Mouse (Mus musculus): ENCODE measurements around the gene Baz1b. TPM values are rescaled to one million over a fixed set of nuclear protein-coding genes. Genes with fewer than 3 reads are reported as not detected.
"Not testable (repeated sequence)": the region's sequence is repeated elsewhere in the genome, so short reads cannot be mapped to it uniquely, and the experiment has no call there.

Gene Baz1b
- polyA plus RNA-seq, 1 experiment from 2014 or later: 68.8 TPM

- Histone ChIP-seq H3K27ac (ENCODE audit: low read depth, low read length) (no peak overlapping the region), H3K27me3 (ENCODE audit: control insufficient read depth, insufficient read depth, low read length) (no peaks in the 10 kb centered on the region), H3K36me3 (ENCODE audit: control insufficient read depth, insufficient read depth, low read length) (peaks cover 84% of the 10 kb centered on the region), H3K4me3 (ENCODE audit: low read length) (no peak overlapping the region), H3K9ac (ENCODE audit: low read depth, low read length) (no peak overlapping the region), H3K9me3 (ENCODE audit: control insufficient read depth, low read length) (no peaks in the 10 kb centered on the region), H3K4me1 (ENCODE audit: control insufficient read depth, insufficient read depth, low read length) (no peaks in the 10 kb centered on the region), H3K4me2 (replicated peaks; ENCODE audit: low read depth, low read length) (no peak overlapping the region)
- ATAC-seq (ENCODE audit: low FRiP score, low TSS enrichment): no peak
- WGBS: 61% methylated on average over 3 of the region's 3 CpGs
Observed at GRCm38 (mm10) chr5:135202763-135203162, 15.7 kb downstream of the Baz1b start.

DNA sequence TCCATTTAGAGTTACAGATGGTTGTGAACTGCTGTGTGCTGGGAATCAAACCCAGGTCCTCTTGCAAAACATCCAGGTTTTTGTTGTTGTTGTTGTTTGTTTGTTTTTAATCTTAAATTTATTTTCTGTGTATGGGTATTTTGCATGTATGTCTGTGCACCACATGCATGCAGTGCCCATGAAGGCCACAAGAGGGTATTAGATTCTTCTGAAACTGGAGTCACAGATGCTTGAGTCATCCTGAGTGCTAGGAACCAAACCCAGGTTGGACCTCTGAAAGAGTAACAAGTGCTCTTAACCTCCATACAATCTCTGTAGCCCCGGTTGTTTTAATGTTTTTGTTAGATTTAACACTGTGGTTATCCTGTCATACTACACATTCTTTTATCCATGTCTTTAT lies 21.1 kb downstream of the Baz1b start:
- no peaks in the 10 kb centered on the region for H3K4me1 ChIP-seq (ENCODE audit: control insufficient read depth, insufficient read depth, low read length)
- WGBS: 95% methylated on average over 1 of the region's 1 CpGs
- no peak overlapping the region for H3K27ac ChIP-seq (ENCODE audit: low read depth, low read length)
- peaks cover 95% of the 10 kb centered on the region for H3K36me3 ChIP-seq (ENCODE audit: control insufficient read depth, insufficient read depth, low read length)
- no peak overlapping the region for H3K9ac ChIP-seq (ENCODE audit: low read depth, low read length)
- H3K27me3 ChIP-seq (ENCODE audit: control insufficient read depth, insufficient read depth, low read length): no peaks in the 10 kb centered on the region
- no peaks in the 10 kb centered on the region for H3K9me3 ChIP-seq (ENCODE audit: control insufficient read depth, low read length)
- no peak overlapping the region for H3K4me2 ChIP-seq (replicated peaks; ENCODE audit: low read depth, low read length)
- no peak overlapping the region for H3K4me3 ChIP-seq (ENCODE audit: low read length)
- no peak for ATAC-seq (ENCODE audit: low FRiP score, low TSS enrichment)

DNA sequence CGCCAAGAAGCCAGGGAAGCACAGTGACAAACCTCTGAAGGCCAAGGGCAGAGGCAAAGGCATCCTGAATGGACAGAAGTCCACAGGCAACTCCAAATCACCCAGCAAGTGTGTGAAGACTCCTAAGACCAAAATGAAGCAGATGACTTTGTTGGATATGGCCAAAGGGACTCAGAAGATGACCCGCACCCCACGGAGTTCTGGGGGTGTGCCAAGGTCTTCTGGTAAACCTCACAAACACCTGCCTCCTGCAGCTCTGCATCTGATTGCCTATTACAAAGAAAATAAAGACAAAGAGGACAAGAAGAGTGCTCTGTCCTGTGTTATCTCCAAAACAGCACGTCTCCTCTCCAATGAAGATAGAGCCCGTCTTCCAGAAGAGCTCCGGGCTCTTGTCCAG lies 29.8 kb downstream of the Baz1b start:
- no peak overlapping the region for H3K4me2 ChIP-seq (replicated peaks; ENCODE audit: low read depth, low read length)
- 93% methylated on average over 6 of the region's 6 CpGs for WGBS
- no peaks in the 10 kb centered on the region for H3K27me3 ChIP-seq (ENCODE audit: control insufficient read depth, insufficient read depth, low read length)
- no peaks in the 10 kb centered on the region for H3K4me1 ChIP-seq (ENCODE audit: control insufficient read depth, insufficient read depth, low read length)
- no peak overlapping the region for H3K9ac ChIP-seq (ENCODE audit: low read depth, low read length)
- H3K27ac ChIP-seq (ENCODE audit: low read depth, low read length): no peak overlapping the region
- peaks cover 99% of the 10 kb centered on the region for H3K36me3 ChIP-seq (ENCODE audit: control insufficient read depth, insufficient read depth, low read length)
- ATAC-seq (ENCODE audit: low FRiP score, low TSS enrichment): no peak
- H3K4me3 ChIP-seq (ENCODE audit: low read length): no peak overlapping the region
- no peaks in the 10 kb centered on the region for H3K9me3 ChIP-seq (ENCODE audit: control insufficient read depth, low read length)

GRCm38 (mm10) chr5:135220941-135221340 lies 33.9 kb downstream of the Baz1b start:
- no peak for ATAC-seq (ENCODE audit: low FRiP score, low TSS enrichment)
- no peak overlapping the region for H3K27ac ChIP-seq (ENCODE audit: low read depth, low read length)
- peaks cover 95% of the 10 kb centered on the region for H3K36me3 ChIP-seq (ENCODE audit: control insufficient read depth, insufficient read depth, low read length)

GRCm38 (mm10) chr5:135222066-135222465 lies 35.0 kb downstream of the Baz1b start:
- no peak for ATAC-seq (ENCODE audit: low FRiP score, low TSS enrichment)
- 93% methylated on average over 7 of the region's 7 CpGs for WGBS
- Histone ChIP-seq H3K27me3 (ENCODE audit: control insufficient read depth, insufficient read depth, low read length) (no peaks in the 10 kb centered on the region), H3K4me2 (replicated peaks; ENCODE audit: low read depth, low read length) (no peak overlapping the region), H3K27ac (ENCODE audit: low read depth, low read length) (no peak overlapping the region), H3K4me3 (ENCODE audit: low read length) (no peak overlapping the region), H3K9me3 (ENCODE audit: control insufficient read depth, low read length) (no peaks in the 10 kb centered on the region), H3K9ac (ENCODE audit: low read depth, low read length) (no peak overlapping the region), H3K36me3 (ENCODE audit: control insufficient read depth, insufficient read depth, low read length) (peaks cover 92% of the 10 kb centered on the region), H3K4me1 (ENCODE audit: control insufficient read depth, insufficient read depth, low read length) (no peaks in the 10 kb centered on the region)

More at GRCm38 (mm10) chr5:135220941-135221340, 33.9 kb downstream of the Baz1b start:
- Histone ChIP-seq H3K4me3 (ENCODE audit: low read length) (no peak overlapping the region), H3K4me1 (ENCODE audit: control insufficient read depth, insufficient read depth, low read length) (no peaks in the 10 kb centered on the region), H3K9ac (ENCODE audit: low read depth, low read length) (no peak overlapping the region), H3K27me3 (ENCODE audit: control insufficient read depth, insufficient read depth, low read length) (no peaks in the 10 kb centered on the region), H3K4me2 (replicated peaks; ENCODE audit: low read depth, low read length) (no peak overlapping the region), H3K9me3 (ENCODE audit: control insufficient read depth, low read length) (no peaks in the 10 kb centered on the region)

- Histone ChIP-seq H3K27me3 (ENCODE audit: control insufficient read depth, insufficient read depth, low read length) (no peaks in the 10 kb centered on the region), H3K36me3 (ENCODE audit: control insufficient read depth, insufficient read depth, low read length) (peaks cover 91% of the 10 kb centered on the region), H3K4me2 (replicated peaks; ENCODE audit: low read depth, low read length) (no peak overlapping the region), H3K4me1 (ENCODE audit: control insufficient read depth, insufficient read depth, low read length) (no peaks in the 10 kb centered on the region), H3K4me3 (ENCODE audit: low read length) (no peak overlapping the region), H3K27ac (ENCODE audit: low read depth, low read length) (no peak overlapping the region), H3K9me3 (ENCODE audit: control insufficient read depth, low read length) (no peaks in the 10 kb centered on the region), H3K9ac (ENCODE audit: low read depth, low read length) (no peak overlapping the region)
- no peak for ATAC-seq (ENCODE audit: low FRiP score, low TSS enrichment)
- WGBS: 89% methylated on average over 3 of the region's 3 CpGs
Observed at GRCm38 (mm10) chr5:135224169-135224568, 37.1 kb downstream of the Baz1b start.

- not testable (repeated sequence) for H3K4me2 ChIP-seq (replicated peaks; ENCODE audit: low read depth, low read length); H3K4me3 ChIP-seq (ENCODE audit: low read length); H3K27ac ChIP-seq (ENCODE audit: low read depth, low read length); ATAC-seq (ENCODE audit: low FRiP score, low TSS enrichment); H3K9ac ChIP-seq (ENCODE audit: low read depth, low read length); H3K4me1 ChIP-seq (ENCODE audit: control insufficient read depth, insufficient read depth, low read length); H3K9me3 ChIP-seq (ENCODE audit: control insufficient read depth, low read length); H3K27me3 ChIP-seq (ENCODE audit: control insufficient read depth, insufficient read depth, low read length)
- 94% methylated on average over 4 of the region's 4 CpGs for WGBS
- H3K36me3 ChIP-seq (ENCODE audit: control insufficient read depth, insufficient read depth, low read length): peaks cover 91% of the 10 kb centered on the region
Observed at GRCm38 (mm10) chr5:135225879-135226278, 38.8 kb downstream of the Baz1b start.

DNA sequence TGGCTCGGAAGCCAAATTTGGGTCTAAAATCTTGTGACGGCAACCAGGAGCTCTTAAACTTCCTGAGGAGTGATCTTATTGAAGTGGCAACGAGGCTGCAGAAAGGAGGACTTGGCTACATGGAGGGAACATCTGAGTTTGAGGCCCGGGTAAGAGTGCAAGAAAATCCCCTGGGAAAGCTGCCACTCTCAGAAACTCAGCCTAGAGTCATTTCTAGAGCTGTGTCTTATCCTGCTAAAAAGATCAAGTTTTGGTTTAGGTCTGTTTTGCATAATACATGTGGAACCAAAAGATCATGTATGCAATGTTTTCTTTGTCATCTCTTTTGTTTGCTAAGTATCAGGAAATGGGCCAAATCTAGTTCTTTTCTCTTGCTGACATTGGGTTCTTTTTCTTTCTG lies 43.1 kb downstream of the Baz1b start:
- Histone ChIP-seq H3K4me2 (replicated peaks; ENCODE audit: low read depth, low read length) (no peak overlapping the region), H3K4me3 (ENCODE audit: low read length) (no peak overlapping the region), H3K36me3 (ENCODE audit: control insufficient read depth, insufficient read depth, low read length) (peaks cover 92% of the 10 kb centered on the region), H3K27ac (ENCODE audit: low read depth, low read length) (no peak overlapping the region), H3K27me3 (ENCODE audit: control insufficient read depth, insufficient read depth, low read length) (no peaks in the 10 kb centered on the region), H3K9ac (ENCODE audit: low read depth, low read length) (no peak overlapping the region), H3K9me3 (ENCODE audit: control insufficient read depth, low read length) (no peaks in the 10 kb centered on the region), H3K4me1 (ENCODE audit: control insufficient read depth, insufficient read depth, low read length) (no peaks in the 10 kb centered on the region)
- WGBS: 91% methylated on average over 4 of the region's 4 CpGs
- no peak for ATAC-seq (ENCODE audit: low FRiP score, low TSS enrichment)

- Histone ChIP-seq H3K27me3 (ENCODE audit: control insufficient read depth, insufficient read depth, low read length) (no peaks in the 10 kb centered on the region), H3K4me3 (ENCODE audit: low read length) (no peak overlapping the region), H3K27ac (ENCODE audit: low read depth, low read length) (no peak overlapping the region), H3K9me3 (ENCODE audit: control insufficient read depth, low read length) (no peaks in the 10 kb centered on the region), H3K36me3 (ENCODE audit: control insufficient read depth, insufficient read depth, low read length) (peaks cover 97% of the 10 kb centered on the region), H3K4me1 (ENCODE audit: control insufficient read depth, insufficient read depth, low read length) (no peaks in the 10 kb centered on the region), H3K4me2 (replicated peaks; ENCODE audit: low read depth, low read length) (no peak overlapping the region), H3K9ac (ENCODE audit: low read depth, low read length) (no peak overlapping the region)
- ATAC-seq (ENCODE audit: low FRiP score, low TSS enrichment): no peak
- 86% methylated on average over 8 of the region's 8 CpGs for WGBS
Observed at GRCm38 (mm10) chr5:135233166-135233920, 46.3 kb downstream of the Baz1b start.
